Mouse (Mus musculus) ES-Bruce4 (cell line): Measurements from ENCODE around the gene Wdr25. TPM values are rescaled to one million over a fixed set of nuclear protein-coding genes. Genes with fewer than 3 reads are reported as not detected.
A peak's percentile ranks its signal among the peaks of the same experiment; 100 is the strongest.

Source experiments
- H3K27ac ChIP-seq: 2 replicates; pipeline ENCODE4 v1.5.1; 2012; ENCODE audit warnings: low read length, inconsistent platforms; ENCODE audit not compliant: insufficient read depth
- H3K27me3 ChIP-seq: 2 replicates; pipeline ENCODE4 v1.6.1; 2012; ENCODE audit warnings: mild to moderate bottlenecking, low read length, inconsistent platforms; ENCODE audit not compliant: control insufficient read depth, poor library complexity, insufficient read depth, severe bottlenecking
- H3K36me3 ChIP-seq: 2 replicates; pipeline ENCODE4 v1.6.1; 2012; ENCODE audit warnings: inconsistent platforms, mild to moderate bottlenecking, low read length, moderate library complexity; ENCODE audit not compliant: control insufficient read depth, poor library complexity, insufficient read depth, severe bottlenecking
- H3K4me1 ChIP-seq: one replicate; pipeline ENCODE4 v1.8.1; 2011; ENCODE audit warnings: low read length; ENCODE audit not compliant: control insufficient read depth, insufficient read depth
- H3K4me3 ChIP-seq: 2 replicates; pipeline ENCODE4 v1.5.1; 2011; ENCODE audit warnings: low read depth, mild to moderate bottlenecking, low read length
- H3K9ac ChIP-seq: 2 replicates; pipeline ENCODE4 v1.6.1; 2012; ENCODE audit warnings: low read depth, mild to moderate bottlenecking, inconsistent platforms; ENCODE audit not compliant: poor library complexity, severe bottlenecking
- H3K9me3 ChIP-seq: replicated peaks from 2 replicates; pipeline ENCODE4 v1.6.1; 2012; ENCODE audit warnings: mild to moderate bottlenecking, low read length, inconsistent platforms; ENCODE audit not compliant: control insufficient read depth, poor library complexity, insufficient read depth, severe bottlenecking
- CTCF ChIP-seq: IDR thresholded peaks from one replicate; pipeline ENCODE4 v1.8.1; 2011; ENCODE audit warnings: low read depth, low read length
- EP300 ChIP-seq: IDR thresholded peaks from 2 replicates; pipeline ENCODE4 v1.6.1; 2011; ENCODE audit warnings: low read depth, low read length; ENCODE audit not compliant: insufficient read depth
- POLR2A ChIP-seq: IDR thresholded peaks from one replicate; pipeline ENCODE4 v1.8.1; 2011; ENCODE audit warnings: low read length; ENCODE audit not compliant: insufficient read depth
- polyA plus RNA-seq: library from polyadenylated mRNA; stranded (reverse); fragments of >200 nt; gene quantifications from 2 replicates; pipeline ENCODE4 v1.2.4, GENCODE M21; 2011; ENCODE audit warnings: low read depth; ENCODE audit not compliant: missing spikeins, insufficient read depth, insufficient read length

Gene Wdr25
- polyA plus RNA-seq, 1 experiment: 12.7 TPM

GRCm38 (mm10) chr12:108995976-108996636 is 102.7 kb downstream of the Wdr25 start:
- Histone ChIP-seq H3K36me3 (no peaks in the 10 kb centered on the region), H3K27me3 (no peaks in the 10 kb centered on the region), H3K27ac (no peak overlapping the region), H3K9me3 (no peaks in the 10 kb centered on the region), H3K9ac (no peak overlapping the region), H3K4me1 (no peaks in the 10 kb centered on the region), H3K4me3 (no peak overlapping the region)
- no peak for TF ChIP-seq EP300
- TF ChIP-seq POLR2A: no peak
- TF ChIP-seq CTCF: peak; percentile 29

- Histone ChIP-seq H3K4me3 (no peak overlapping the region), H3K36me3 (no peaks in the 10 kb centered on the region), H3K4me1 (no peaks in the 10 kb centered on the region), H3K9ac (no peak overlapping the region), H3K9me3 (no peaks in the 10 kb centered on the region), H3K27ac (no peak overlapping the region), H3K27me3 (no peaks in the 10 kb centered on the region)
- no peak for TF ChIP-seq EP300
- no peak for TF ChIP-seq CTCF
- no peak for TF ChIP-seq POLR2A
Observed at GRCm38 (mm10) chr12:108997249-108997648, 103.8 kb downstream of the Wdr25 start.

- Histone ChIP-seq H3K27ac (no peak overlapping the region), H3K4me1 (no peaks in the 10 kb centered on the region), H3K4me3 (no peak overlapping the region), H3K9me3 (no peaks in the 10 kb centered on the region), H3K27me3 (no peaks in the 10 kb centered on the region), H3K9ac (no peak overlapping the region), H3K36me3 (no peaks in the 10 kb centered on the region)
- TF ChIP-seq POLR2A (no peak), EP300 (no peak), CTCF (no peak)
Observed at GRCm38 (mm10) chr12:109002978-109003377, 109.5 kb downstream of the Wdr25 start.

- no peaks in the 10 kb centered on the region for H3K9me3 ChIP-seq
- H3K9ac ChIP-seq: no peak overlapping the region
- no peaks in the 10 kb centered on the region for H3K36me3 ChIP-seq
- H3K27me3 ChIP-seq: no peaks in the 10 kb centered on the region
- no peak overlapping the region for H3K27ac ChIP-seq
- no peaks in the 10 kb centered on the region for H3K4me1 ChIP-seq
- H3K4me3 ChIP-seq: no peak overlapping the region
- TF ChIP-seq POLR2A: no peak
- TF ChIP-seq CTCF: no peak
- no peak for TF ChIP-seq EP300
Observed at GRCm38 (mm10) chr12:109010070-109010649, 116.7 kb downstream of the Wdr25 start.

- no peaks in the 10 kb centered on the region for H3K9me3 ChIP-seq
- no peak overlapping the region for H3K9ac ChIP-seq
- H3K4me3 ChIP-seq: no peak overlapping the region
- no peak overlapping the region for H3K27ac ChIP-seq
- no peaks in the 10 kb centered on the region for H3K4me1 ChIP-seq
- TF ChIP-seq CTCF (no peak), POLR2A (no peak), EP300 (no peak)
- H3K27me3 ChIP-seq: no peaks in the 10 kb centered on the region
- H3K36me3 ChIP-seq: no peaks in the 10 kb centered on the region
Observed at GRCm38 (mm10) chr12:109022181-109022691, 128.8 kb downstream of the Wdr25 start.

- no peak for TF ChIP-seq EP300
- TF ChIP-seq POLR2A: no peak
- TF ChIP-seq CTCF: no peak
- Histone ChIP-seq H3K9ac (no peak overlapping the region), H3K4me1 (no peaks in the 10 kb centered on the region), H3K9me3 (no peaks in the 10 kb centered on the region), H3K36me3 (no peaks in the 10 kb centered on the region), H3K27me3 (no peaks in the 10 kb centered on the region), H3K27ac (no peak overlapping the region), H3K4me3 (no peak overlapping the region)
Observed at GRCm38 (mm10) chr12:109022966-109023365, 129.5 kb downstream of the Wdr25 start.
